Mouse (Mus musculus): ENCODE results near the gene Muc4. TPM values are rescaled to one million over a fixed set of nuclear protein-coding genes. Genes with fewer than 3 reads are reported as not detected.
A peak's percentile ranks its signal among the peaks of the same experiment; 100 is the strongest.

Muc4 gene
- total RNA-seq, 1 experiment from 2014 or later: not detected

- DNase-seq: no peak
Observed at GRCm38 (mm10) chr16:32726501-32726900, 9.2 kb upstream of the Muc4 start.

DNA sequence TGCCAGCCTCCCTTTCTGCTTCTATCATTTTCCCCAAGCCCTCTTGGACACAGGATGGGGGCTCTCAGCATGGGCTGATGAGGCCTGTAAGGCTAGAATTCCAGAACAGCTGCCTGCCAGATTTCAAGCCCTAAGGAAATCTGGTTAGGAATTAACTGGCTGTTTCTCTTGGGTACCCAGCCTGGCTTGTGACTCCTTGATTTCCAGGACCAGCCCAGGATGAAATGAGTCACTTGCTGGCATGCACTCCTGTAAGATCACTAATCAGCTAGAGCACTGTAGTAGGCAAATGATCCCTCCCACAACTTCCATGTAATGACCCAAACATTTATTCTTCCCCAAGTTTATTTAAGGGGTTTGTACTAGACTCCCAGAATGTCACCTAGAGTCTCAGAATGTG is 7.4 kb upstream of the Muc4 start:
- DNase-seq: no peak

GRCm38 (mm10) chr16:32728730-32729129 is 7.0 kb upstream of the Muc4 start:
- DNase-seq: no peak

GRCm38 (mm10) chr16:32733213-32733612 is 2.5 kb upstream of the Muc4 start:
- no peak for DNase-seq

GRCm38 (mm10) chr16:32736022-32736421 is 336 bp downstream of the Muc4 start:
- DNase-seq: no peak

- no peak for DNase-seq
Observed at GRCm38 (mm10) chr16:32740003-32740663, 4.4 kb downstream of the Muc4 start.

DNA sequence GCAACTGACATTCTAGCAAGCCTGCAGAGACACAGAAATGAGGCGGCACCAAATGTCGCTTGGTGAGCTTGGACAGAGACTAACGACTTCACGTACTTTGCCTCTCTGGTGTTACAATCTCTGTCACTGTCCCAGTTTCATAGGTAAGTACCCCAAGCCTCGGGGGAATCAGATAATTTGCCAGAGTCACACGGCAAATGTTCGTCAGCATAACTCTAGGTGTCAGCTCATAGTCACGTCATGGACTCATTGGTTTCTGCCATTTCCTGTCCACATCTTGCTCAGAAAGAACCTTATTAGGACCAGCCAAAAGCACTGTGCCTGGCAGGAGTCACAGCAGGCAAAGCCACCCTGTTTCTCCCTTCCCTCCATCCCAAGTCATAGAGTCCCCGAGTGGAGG is 5.7 kb downstream of the Muc4 start:
- DNase-seq: no peak

GRCm38 (mm10) chr16:32742712-32743111 is 7.0 kb downstream of the Muc4 start:
- DNase-seq: no peak

- DNase-seq: no peak
Observed at GRCm38 (mm10) chr16:32745852-32746251, 10.2 kb downstream of the Muc4 start.

- DNase-seq: no peak
Observed at GRCm38 (mm10) chr16:32750242-32751127, 14.8 kb downstream of the Muc4 start.

GRCm38 (mm10) chr16:32764550-32764949 is 28.9 kb downstream of the Muc4 start:
- DNase-seq: no peak

- no peak for DNase-seq
Observed at GRCm38 (mm10) chr16:32764961-32765360, 29.3 kb downstream of the Muc4 start.

GRCm38 (mm10) chr16:32766904-32767303 is 31.2 kb downstream of the Muc4 start:
- no peak for DNase-seq

- no peak for DNase-seq
Observed at GRCm38 (mm10) chr16:32776676-32777075, 41.0 kb downstream of the Muc4 start.

GRCm38 (mm10) chr16:32778956-32779355 is 43.3 kb downstream of the Muc4 start:
- DNase-seq: no peak

DNA sequence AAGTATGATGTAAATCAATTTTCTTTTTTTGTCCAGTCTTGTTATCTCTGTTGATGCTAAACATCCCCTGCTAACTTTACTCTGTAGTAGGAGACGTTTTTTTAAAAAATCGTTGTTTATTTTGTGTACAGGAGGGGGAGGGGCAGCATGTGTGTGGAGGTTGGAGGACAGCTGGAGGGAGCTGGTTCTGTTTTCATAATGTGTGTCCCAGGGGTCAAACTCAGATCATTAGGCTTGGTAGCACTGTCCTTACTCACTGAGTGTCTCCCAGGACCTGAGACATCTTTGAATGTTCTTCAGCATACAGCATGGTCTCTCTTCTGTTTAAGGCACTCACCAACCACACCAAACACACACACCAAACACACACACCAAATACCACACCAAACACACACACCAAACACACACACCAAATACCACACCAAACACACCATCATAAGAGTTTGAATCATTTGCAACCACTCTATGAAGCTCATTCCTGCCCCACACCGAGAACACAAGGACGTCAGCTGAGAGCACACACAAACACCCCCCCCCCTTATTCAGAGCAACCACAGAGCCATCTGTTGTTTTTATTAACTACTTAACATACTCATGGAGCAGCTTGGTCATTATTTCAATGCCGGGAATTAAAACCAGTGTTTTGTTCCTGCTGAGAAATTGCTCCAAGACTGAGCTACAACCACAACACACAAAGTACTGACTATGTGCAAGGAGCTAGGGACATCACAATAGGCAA is 47.8 kb downstream of the Muc4 start:
- no peak for DNase-seq

GRCm38 (mm10) chr16:32784840-32785239 is 49.2 kb downstream of the Muc4 start:
- DNase-seq: no peak

DNA sequence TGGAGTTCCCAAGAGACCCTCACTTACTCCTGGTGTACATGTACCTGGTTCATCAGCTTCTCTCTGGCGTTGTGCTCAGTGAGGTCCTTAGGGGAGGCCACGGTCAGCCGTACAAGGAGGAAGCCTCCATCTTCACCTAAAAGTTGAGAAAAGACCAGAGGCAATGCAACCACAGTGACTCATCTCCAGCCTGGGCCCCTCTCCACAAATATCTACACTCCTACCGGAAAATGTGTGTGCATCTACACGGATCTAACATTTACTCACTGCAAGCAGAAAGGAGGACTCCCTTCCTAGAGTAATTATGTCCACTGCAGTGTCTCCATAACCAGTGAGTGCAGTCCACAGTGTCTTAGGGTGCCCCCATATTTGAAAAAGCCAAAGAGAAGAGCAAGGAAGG is 54.4 kb downstream of the Muc4 start:
- no peak for DNase-seq

GRCm38 (mm10) chr16:32795177-32795576 is 59.5 kb downstream of the Muc4 start:
- DNase-seq: no peak

DNA sequence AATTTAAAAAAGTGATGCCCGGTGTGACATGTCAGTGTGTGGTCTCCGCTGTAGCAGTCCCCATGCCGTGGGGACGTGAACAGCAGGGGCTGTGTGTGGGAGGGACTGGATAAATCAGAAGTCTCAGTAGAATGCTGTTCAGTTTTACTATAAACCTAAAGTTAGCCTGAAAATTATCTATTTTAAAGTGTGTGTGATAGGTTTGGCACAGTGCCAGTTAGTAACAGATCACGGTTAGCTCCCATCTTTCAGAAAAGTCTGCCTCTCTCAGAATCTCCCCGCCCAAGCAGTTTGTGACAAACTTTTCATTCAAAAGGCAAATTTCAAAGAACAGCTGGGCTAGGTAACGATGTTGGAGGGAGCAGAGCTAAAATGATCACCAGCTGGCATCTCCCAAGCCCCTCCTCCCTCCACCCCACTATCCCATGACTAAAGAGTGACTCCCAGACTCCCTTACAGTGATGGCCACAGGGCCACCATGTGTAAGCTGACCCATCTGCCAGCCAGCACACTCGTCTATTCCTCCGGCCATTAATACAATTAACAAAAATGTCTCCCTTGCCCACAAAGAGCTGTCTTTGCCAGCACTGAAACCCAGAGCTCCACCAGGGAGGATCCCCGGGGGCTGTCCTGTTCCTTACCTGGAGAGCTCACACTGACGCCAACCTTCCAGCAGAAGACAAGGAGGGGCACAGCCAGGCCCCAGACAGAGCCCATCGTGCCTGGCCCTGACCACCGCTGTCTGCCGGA is 61.2 kb downstream of the Muc4 start:
- DNase-seq: no peak

DNA sequence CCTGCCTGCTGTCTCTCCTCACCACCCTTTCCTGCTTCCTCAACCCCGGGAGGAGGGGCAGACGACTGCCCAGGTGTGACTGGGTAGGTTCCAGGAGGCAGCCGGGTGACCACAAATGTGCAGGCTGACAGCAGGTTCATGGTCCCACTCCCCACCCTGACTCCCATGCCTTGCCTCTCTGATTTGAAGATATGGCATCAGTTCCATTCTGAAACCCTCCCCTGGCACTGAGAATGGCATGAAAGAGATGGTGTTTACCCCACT is 61.7 kb downstream of the Muc4 start, which contains the start of gene Muc20:
Muc20 (minus strand) TSS at position 10 of the 264 bp plus-strand sequence.
- DNase-seq: no peak

DNA sequence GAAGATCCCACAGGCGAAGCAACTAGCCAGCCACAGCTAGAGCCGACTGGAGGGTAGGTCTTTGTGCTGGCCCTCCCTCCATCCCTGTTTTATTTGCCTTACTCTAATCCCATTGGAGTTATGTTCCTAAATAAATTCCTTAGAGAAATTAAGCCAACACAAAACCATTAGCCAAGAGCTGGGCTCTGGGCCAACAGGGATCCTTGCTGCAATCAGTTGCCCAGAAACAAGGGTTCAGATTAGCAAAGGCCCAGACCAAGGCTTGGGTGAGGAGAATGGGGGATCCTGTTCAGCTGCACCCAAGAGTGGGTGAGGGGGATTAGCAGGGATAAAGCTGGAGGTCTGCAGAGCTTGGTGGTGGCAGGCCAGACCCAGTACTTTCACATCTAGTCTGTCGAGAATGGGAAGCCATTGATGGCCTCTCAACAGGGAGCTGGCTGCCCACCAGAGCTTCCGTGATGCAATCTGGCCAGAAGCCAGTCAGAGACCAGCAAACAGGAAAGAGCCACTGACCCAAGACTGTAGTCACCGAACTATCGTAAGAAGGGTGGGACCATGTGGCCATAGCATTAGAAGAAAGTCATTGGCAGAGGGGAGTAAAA is 67.7 kb downstream of the Muc4 start:
- peak; percentile 70 for DNase-seq

All from adrenal gland, postnatal 25 days (tissue).